Mouse (Mus musculus) stomach, postnatal 0 days (tissue): ENCODE data around the gene Cacna2d3. TPM values are rescaled to one million over a fixed set of nuclear protein-coding genes. Genes with fewer than 3 reads are reported as not detected.

ENCODE experiments used
- ATAC-seq: fragments of 200-750 bp; cut with Nextera tagmentation; 2 replicates; pipeline ENCODE4 v1.8.0; 2017; ENCODE audit not compliant: low FRiP score, low TSS enrichment
- DNase-seq: peaks from one replicate; pipeline ENCODE4 v3.0.0-alpha.2; 2016; ENCODE audit warnings: low spot score
- H3K27ac ChIP-seq: fragments of 300-500 bp; sonication (generic); replicated peaks from 2 replicates; pipeline ENCODE4 v1.5.1; 2014; ENCODE audit warnings: mild to moderate bottlenecking, control low read depth
- H3K27me3 ChIP-seq: fragments of 300-500 bp; sonication (generic); 2 replicates; pipeline ENCODE4 v1.6.1; 2014; ENCODE audit warnings: low read length; ENCODE audit not compliant: control insufficient read depth, insufficient read depth
- H3K36me3 ChIP-seq: fragments of 300-500 bp; sonication (generic); 2 replicates; pipeline ENCODE4 v1.6.1; 2014; ENCODE audit warnings: low read length, mixed read lengths; ENCODE audit not compliant: control insufficient read depth, insufficient read depth
- H3K4me1 ChIP-seq: fragments of 300-500 bp; sonication (generic); replicated peaks from 2 replicates; pipeline ENCODE4 v1.6.1; 2014; ENCODE audit warnings: antibody characterized with exemption; ENCODE audit not compliant: control insufficient read depth, insufficient read depth
- H3K4me2 ChIP-seq: fragments of 300-500 bp; sonication (generic); replicated peaks from 2 replicates; pipeline ENCODE4 v1.6.1; 2014; ENCODE audit warnings: low read depth, mild to moderate bottlenecking, control low read depth, moderate library complexity
- H3K4me3 ChIP-seq: fragments of 300-500 bp; sonication (generic); 2 replicates; pipeline ENCODE4 v1.5.1; 2014; ENCODE audit warnings: low read depth, low read length, control low read depth
- H3K9ac ChIP-seq: fragments of 300-500 bp; sonication (generic); 2 replicates; pipeline ENCODE4 v1.6.1; 2014; ENCODE audit warnings: mild to moderate bottlenecking, low read length, control low read depth, mixed read lengths
- H3K9me3 ChIP-seq: fragments of 300-500 bp; sonication (generic); 2 replicates; pipeline ENCODE4 v1.6.1; 2016; ENCODE audit warnings: low read length; ENCODE audit not compliant: control insufficient read depth
- CTCF ChIP-seq: IDR thresholded peaks from 2 replicates; pipeline ENCODE4 v1.5.1; 2016; ENCODE audit warnings: antibody characterized with exemption, low read depth, mild to moderate bottlenecking, moderate library complexity
- EP300 ChIP-seq: optimal IDR thresholded peaks from 2 replicates; pipeline ENCODE3; 2016; ENCODE audit warnings: antibody characterized with exemption
- WGBS: fragments of 180-500 bp; shearing (Covaris S2); extraction: QIAGEN DNeasy Blood & Tissue Kit; methylation state at CpG from one replicate; pipeline ENCODE4 v1.1.7; 2014; 5-methylcytosine and 5-hydroxymethylcytosine counted together
- polyA plus RNA-seq: library from polyadenylated mRNA; unstranded; fragments of >200 nt; fragmentation: Nextera tagmentation; extraction: Ambion mirVana; gene quantifications from 2 replicates; pipeline ENCODE4 v1.2.1, GENCODE M21; 2015

Cacna2d3 gene
- polyA plus RNA-seq, 1 experiment from 2014 or later = 0.98 TPM

DNA sequence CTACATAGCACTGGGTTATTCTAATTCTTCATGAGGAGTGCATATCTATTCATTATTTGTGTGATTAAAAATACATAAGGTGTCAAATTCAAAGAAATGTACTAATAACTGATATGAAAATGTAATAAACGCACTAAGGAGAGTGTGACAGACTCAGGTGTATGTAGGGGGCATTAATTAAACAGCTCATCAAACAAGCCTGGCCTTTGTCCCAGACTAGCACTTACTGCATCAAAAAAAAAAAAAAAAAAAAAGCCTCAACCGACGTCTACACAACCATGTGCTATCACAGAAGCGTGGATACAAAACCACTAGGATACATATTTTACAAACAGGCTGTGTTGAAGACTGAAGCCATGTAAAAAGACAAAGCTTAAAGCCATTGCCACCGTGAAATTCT lies 169.2 kb downstream of the Cacna2d3 start:
- H3K36me3 ChIP-seq = no peaks in the 10 kb centered on the region
- 71% methylated on average over 5 of the region's 5 CpGs for WGBS
- TF ChIP-seq CTCF (no peak), EP300 (no peak)
- no peak overlapping the region for H3K9ac ChIP-seq
- H3K4me2 ChIP-seq = no peak overlapping the region
- no peak overlapping the region for H3K4me3 ChIP-seq
- DNase-seq (no peak), ATAC-seq (no peak)
- H3K9me3 ChIP-seq = no peaks in the 10 kb centered on the region
- H3K27me3 ChIP-seq = no peaks in the 10 kb centered on the region
- no peak overlapping the region for H3K27ac ChIP-seq
- H3K4me1 ChIP-seq = no peaks in the 10 kb centered on the region

DNA sequence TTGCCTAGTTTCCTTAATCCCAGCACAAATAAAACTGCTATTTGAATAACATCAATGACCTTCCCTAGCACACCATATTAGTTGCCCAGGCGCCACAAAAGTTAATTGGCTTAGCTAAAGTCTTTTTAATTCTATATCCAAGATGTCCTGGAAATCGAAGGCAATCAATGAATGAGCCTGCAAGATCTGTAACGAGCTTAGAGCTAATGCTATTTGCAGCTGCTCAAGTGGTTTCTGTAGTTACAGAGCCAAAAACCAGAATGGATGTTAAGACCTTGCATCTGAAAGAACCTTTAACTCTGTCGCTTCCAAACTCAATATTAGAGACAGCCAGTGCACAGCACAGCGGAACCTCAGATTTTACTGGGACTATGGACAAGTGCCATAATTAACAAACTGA lies 173.0 kb downstream of the Cacna2d3 start:
- TF ChIP-seq CTCF = no peak
- TF ChIP-seq EP300 = no peak
- ATAC-seq (no peak), DNase-seq (no peak)
- Histone ChIP-seq H3K27ac (no peak overlapping the region), H3K36me3 (no peaks in the 10 kb centered on the region), H3K9me3 (no peaks in the 10 kb centered on the region), H3K4me1 (no peaks in the 10 kb centered on the region), H3K4me2 (no peak overlapping the region), H3K27me3 (no peaks in the 10 kb centered on the region), H3K9ac (no peak overlapping the region), H3K4me3 (no peak overlapping the region)
- WGBS = 76% methylated on average over 5 of the region's 5 CpGs

DNA sequence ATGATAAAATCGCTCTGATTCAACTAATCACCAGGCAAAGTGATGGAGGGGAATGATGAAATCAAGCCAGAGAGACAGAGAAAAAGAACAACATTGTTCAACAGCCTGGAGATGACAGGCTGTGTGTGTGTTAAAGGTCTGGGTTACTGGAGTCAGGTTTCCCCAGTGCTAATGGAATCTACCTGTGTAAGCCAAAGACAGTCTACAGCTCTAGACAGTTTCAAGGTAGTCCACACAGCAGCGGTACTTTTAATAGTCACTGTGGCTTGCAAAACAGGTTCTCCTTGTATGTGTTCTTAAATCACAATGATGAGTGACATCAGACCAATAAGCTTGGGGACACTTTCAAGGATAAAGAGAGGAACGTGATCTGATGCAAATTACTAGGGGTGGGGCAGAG lies 191.1 kb downstream of the Cacna2d3 start:
- Histone ChIP-seq H3K4me3 (no peak overlapping the region), H3K27ac (no peak overlapping the region), H3K9me3 (no peaks in the 10 kb centered on the region), H3K27me3 (no peaks in the 10 kb centered on the region), H3K4me1 (no peaks in the 10 kb centered on the region), H3K9ac (no peak overlapping the region), H3K4me2 (no peak overlapping the region), H3K36me3 (no peaks in the 10 kb centered on the region)
- ATAC-seq = no peak
- no peak for DNase-seq
- 63% methylated on average over 3 of the region's 3 CpGs for WGBS
- TF ChIP-seq CTCF = no peak
- no peak for TF ChIP-seq EP300

DNA sequence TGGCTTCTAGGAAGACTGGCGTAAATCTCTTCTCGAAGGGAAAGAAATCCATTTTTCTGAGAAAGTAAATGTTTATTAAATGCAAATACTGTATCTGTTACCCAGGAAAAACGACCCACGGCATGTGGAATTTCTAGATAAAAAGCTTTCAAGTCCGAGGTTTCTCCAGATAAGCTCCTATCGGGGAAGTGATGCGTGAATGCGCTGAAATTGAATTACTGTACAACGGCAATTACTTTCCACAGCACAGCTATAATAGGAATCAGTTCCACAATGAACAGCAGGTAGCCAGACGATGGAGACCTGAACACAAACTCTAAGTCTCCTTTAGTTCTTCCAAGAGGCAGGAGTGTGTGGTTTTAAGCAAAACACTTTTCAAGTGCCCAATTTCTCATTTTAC lies 193.0 kb downstream of the Cacna2d3 start:
- no peak for TF ChIP-seq CTCF
- TF ChIP-seq EP300 = no peak
- no peaks in the 10 kb centered on the region for H3K27me3 ChIP-seq
- DNase-seq = no peak
- whole genome bisulfite sequencing = 48% methylated on average over 10 of the region's 10 CpGs
- H3K4me1 ChIP-seq = no peaks in the 10 kb centered on the region
- no peak overlapping the region for H3K4me2 ChIP-seq
- ATAC-seq = no peak
- H3K9ac ChIP-seq = no peak overlapping the region
- no peak overlapping the region for H3K4me3 ChIP-seq
- no peak overlapping the region for H3K27ac ChIP-seq
- H3K36me3 ChIP-seq = no peaks in the 10 kb centered on the region
- H3K9me3 ChIP-seq = no peaks in the 10 kb centered on the region

DNA sequence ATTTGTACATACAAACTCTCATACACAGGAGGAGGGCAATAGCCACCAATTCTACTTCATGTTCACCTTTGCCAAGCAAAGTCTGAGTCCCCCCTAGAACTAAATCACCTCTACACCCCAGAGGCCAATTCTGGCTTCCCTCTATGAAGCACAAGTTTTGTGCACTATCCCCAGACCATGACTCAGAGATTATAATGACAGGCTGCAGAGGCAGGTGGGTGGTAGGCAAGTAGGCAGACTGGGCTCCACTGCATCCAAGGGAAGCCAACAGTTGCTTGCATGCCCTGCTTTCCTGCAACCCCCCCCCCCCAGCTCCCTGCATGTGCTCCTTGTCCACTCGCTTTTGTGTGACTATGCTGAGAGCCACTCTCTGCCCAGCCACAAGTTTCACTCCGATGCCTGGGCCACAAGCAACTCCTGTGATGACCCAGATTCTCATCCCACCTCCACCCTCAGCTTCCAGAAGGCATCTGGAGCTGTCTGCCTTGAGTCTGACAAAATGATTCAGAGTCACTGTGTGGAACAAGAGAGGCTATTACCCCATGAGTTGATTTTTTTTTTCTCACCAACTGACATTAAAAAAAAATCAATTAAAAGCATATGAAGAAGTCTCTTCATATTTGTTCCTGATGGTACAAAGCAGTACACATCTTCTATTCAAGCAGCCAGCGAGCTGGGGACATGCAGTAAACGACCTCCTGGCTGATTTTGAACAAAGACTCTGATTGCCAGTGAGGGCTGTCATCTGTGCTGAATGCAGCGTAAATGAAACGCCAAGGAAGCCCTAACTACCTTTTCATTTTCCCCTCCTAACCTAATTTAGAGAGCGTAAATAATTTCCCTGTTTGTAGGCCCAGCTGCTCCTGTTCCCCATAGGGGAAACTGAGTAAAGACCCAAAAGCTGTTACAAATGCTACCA lies 201.7 kb downstream of the Cacna2d3 start:
- H3K9me3 ChIP-seq = no peaks in the 10 kb centered on the region
- H3K4me3 ChIP-seq = no peak overlapping the region
- no peak for ATAC-seq
- H3K27ac ChIP-seq = no peak overlapping the region
- H3K4me2 ChIP-seq = no peak overlapping the region
- TF ChIP-seq EP300 (no peak), CTCF (no peak)
- no peaks in the 10 kb centered on the region for H3K27me3 ChIP-seq
- no peaks in the 10 kb centered on the region for H3K4me1 ChIP-seq
- no peak overlapping the region for H3K9ac ChIP-seq
- no peaks in the 10 kb centered on the region for H3K36me3 ChIP-seq
- 65% methylated on average over 7 of the region's 7 CpGs for WGBS
- no peak for DNase-seq

DNA sequence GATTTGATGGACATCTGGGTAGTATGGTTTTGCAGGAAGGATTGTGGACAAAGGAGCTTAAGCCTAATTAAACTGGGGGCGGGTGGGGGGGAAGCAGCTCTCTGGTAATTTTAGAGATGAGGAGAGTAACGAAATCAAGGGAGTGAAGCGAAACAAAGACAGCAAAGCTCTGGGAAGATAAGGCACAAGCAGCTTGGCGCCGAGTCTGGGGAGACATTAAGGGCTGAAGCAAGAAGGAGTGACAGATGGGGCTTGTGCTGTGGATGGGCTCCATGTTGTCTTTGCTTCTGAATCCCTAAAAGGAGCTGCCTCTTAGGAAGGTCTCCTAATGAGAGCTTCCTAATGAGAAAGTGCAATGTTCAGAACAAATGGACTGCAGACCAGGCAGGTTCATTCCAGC lies 219.0 kb downstream of the Cacna2d3 start:
- Histone ChIP-seq H3K36me3 (no peaks in the 10 kb centered on the region), H3K4me2 (no peak overlapping the region), H3K9ac (no peak overlapping the region), H3K9me3 (no peaks in the 10 kb centered on the region), H3K4me1 (no peaks in the 10 kb centered on the region), H3K27ac (no peak overlapping the region), H3K27me3 (no peaks in the 10 kb centered on the region), H3K4me3 (no peak overlapping the region)
- no peak for DNase-seq
- TF ChIP-seq EP300 = no peak
- TF ChIP-seq CTCF = no peak
- ATAC-seq = no peak
- WGBS = 52% methylated on average over 5 of the region's 5 CpGs
